Mouse (Mus musculus): ENCODE measurements around the gene Gm42669.

Gene Gm42669

DNA sequence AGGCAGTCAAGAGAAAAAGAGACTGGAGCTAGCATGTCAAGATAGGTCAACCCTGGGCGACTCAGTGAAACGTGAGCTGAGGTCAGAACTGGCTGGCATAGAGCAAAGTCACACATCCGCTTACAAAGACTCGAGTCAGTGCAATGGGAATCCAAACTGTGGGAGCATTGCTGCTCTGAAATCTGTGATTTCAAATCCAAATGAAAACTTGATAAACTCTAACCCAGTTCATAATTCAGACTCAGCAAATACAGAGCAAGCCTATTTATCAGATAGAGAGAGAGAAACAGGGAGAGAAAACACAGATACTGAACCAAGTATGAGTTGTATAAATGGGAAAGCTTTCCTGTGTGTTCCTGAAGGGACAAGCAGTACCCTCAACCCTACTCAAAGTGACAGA is at the start of gene Gm42669:
Gm42669 (plus strand) TSS at position 301 of the 400 bp plus-strand sequence.
- no peak for DNase-seq (ENCODE audit: low spot score in 2 of 2)

DNA sequence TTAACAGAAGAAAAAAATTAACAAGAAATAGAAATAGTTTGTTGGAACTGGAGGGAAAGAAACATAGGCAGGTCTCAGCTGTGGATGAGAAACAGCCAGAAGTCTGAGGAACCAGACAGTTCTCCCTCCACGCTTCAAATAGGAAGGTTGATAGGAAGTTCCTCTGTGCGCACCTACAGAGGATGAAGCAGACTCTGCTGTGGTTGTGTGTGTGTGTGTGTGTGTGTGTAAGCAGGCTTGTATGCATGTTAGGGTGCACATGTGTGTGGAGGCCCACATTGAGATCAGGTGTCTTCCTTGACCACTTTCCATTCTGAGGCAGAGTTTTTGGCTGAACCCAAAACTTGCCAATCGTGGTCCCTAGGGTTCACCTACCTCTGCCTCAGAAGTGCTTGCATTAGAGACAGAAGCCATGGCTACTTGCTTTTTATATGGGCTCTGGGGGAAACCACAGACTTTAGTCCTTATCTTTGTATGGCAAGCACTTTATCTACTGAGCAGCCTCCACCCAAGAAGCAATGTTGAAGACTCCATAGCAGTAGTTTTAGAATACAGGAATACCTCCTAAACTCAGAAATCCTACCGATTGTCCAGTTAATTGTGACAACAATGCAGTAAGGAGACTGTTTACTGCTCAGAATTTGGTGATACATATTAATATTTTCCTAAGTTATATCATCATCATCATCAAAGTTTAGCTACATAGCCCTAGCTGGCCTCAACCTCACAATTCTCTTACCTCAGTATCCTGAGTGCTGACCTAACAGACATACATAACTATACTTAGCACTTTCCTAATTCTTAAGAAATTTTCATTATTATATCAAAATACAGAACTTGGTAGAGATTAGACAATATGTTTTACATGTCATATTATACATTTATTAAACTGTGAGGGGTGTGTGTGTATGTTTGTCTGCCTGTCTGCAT is 45.0 kb upstream of the Gm42669 start:
- DNase-seq (ENCODE audit: low spot score in 2 of 2), result no peak

DNA sequence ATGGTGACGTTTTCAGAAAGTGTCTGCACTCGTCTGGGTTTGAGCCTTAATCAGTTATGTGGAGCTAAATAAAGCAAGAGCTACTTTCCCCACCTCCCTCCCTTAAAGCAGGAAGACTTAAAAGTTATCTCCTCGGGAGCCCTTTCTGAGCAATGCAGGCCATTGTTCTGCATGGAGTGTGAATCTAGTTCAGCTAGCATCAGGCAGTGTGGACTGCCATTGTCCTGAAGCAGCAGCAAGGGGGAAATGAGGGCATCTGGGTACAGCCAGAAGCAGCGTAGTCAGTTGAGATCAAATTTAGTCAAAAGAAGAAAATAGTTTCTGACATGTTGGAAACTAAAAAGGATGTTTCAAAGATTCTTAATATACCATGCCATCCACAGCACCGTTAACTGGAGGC is 40.9 kb upstream of the Gm42669 start:
- DNase-seq (ENCODE audit: low spot score in 2 of 2), result no peak

DNA sequence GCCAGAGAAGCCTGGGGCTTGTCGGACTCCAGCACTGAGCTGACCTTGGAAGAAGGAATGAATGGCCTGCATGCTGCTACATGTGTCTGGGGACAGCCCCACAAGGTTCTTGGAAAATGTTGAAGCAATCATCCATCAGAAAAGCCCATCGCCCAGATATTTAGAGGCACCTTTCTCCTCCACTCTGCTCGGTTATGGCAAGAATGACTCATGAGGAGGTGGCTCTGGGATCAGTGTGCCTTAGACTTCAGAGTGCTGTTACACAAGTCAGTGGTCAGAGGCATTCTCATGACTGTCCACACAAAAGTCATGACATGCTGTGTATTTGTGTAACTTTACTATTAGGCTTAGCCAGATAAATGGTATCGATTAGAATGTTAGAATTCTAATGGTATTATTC is 40.3 kb upstream of the Gm42669 start:
- DNase-seq (ENCODE audit: low spot score in 2 of 2), result no peak

DNA sequence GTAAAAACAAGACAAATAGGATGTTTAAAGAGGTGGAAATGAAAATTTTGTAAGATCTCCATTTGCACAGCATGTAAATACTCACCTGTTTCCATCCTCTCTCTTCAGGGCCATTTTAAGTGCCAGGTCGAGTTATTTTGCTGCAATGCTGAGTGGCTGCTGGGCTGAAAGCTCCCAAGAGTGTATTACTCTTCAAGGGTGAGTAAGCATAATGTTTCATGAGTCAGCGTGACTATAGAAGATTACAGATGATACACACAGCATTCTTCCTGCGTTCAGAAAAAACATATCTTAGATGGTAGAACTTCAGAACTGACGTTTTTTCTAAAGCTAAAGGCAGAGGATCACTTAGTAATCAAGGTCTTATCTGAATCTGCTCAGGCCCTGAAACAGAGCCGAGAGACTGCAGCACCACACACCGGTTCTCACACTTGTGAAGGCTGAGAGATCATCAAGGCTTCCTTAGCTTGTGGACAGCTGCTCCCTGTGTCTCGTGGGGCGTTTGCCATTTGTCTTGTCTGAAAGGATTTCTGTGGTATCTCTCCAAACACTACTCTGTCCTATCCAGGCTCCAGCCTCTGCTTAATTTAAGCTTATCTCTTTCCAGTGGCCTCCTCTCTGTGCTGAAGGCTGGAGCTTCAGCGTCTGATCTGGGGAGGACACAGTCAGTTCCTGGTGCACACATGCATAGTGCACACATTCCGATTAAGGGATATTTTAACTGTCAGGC is 36.7 kb upstream of the Gm42669 start:
- no peak for DNase-seq (ENCODE audit: low spot score in 2 of 2)

DNA sequence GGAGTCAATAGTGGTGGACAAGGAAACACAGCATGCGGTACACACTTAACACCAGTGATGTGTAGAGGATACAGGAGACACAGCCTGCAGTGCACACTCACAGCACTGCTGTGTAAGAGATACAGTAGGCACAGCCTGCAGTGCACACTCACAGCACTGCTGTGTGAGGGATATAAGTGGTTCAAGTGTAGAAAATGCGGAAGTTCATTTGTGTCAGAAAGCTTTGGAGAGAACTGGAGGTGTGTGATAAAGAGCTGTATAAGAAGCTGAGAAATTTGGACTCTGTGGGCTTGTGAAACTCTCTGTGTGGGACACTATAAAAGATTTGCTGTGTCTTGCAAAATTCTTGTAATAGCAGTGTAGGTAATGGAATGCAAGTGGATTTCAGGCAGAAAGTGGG is 27.2 kb upstream of the Gm42669 start:
- DNase-seq (ENCODE audit: low spot score in 2 of 2), result no peak

DNA sequence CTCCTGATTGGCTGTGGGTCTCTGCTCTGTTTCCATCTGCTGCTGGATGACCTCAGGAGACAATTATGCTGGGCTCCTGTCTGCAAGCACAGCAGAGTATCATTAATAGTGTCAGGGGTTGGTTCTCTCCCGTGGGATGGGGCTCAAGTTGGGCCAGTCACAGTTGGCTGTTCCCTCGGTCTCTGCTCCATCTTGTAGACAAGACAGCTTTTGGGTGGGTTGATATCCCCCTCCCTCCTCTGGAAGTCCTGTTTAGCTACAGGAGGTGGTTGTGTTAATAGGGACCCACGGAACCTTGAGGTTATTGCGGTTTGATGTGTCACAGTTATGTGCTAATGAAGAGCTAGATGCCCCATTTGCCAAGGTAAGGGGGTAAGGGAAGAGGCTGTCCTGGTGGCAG is 18.4 kb upstream of the Gm42669 start:
- no peak for DNase-seq (ENCODE audit: low spot score in 2 of 2)

DNA sequence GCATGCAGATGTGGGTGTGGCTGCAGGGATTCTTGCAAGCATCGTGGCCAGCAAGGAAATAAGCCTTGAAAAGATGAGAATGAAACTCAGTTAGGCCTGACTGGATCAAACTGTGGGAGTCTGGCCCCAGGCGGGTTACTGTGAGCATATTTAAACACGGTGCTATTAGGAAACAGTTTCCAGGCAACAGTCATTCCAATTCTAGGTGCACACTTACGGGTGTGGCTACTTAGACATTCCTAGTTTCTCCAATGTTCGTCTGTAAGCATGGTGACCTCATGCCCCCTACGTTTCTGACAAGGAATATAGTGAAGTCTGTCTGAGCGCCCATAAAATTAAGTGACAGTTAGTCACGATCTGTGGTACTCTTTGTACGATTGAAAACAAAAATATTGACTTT is 16.4 kb upstream of the Gm42669 start:
- DNase-seq (ENCODE audit: low spot score in 2 of 2), result no peak

DNA sequence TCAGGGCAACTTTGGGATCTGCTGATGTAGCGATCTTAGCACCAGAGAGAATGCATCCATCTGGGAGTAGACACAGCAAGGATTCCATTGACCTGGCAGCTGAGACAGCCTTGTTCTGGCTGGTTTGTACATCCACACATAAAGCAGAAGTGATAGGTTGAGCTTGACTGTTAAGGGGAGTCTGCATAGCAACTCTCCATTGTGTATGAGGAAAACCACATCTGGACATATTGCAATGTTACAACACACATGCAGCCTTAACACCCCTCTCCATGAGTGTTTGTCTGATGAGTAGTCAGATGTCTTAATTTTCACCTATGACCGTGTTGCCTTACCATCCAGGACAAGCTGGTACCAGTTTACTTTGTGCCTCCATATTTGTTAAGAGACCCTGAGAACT is 14.9 kb upstream of the Gm42669 start:
- no peak for DNase-seq (ENCODE audit: low spot score in 2 of 2)

DNA sequence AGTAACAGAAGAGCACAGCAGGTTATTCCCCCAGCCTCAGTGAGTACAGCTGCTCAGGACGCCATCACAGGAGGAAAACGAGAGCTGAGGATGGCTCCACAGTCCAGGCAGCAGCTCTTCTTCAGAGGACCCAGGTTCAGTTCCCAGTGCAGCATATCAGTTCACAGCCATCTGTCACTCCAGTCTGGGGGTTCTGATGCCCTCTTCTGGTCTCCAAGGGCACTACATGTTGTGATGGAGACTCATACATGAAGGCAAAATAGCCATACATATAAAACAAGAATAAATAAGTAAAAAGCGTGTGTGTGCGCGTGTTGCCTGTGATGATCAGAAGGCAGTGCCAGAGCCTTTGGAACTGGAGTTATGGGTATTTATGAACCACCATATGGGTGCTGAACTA is 12.7 kb upstream of the Gm42669 start:
- no peak for DNase-seq (ENCODE audit: low spot score in 2 of 2)

DNA sequence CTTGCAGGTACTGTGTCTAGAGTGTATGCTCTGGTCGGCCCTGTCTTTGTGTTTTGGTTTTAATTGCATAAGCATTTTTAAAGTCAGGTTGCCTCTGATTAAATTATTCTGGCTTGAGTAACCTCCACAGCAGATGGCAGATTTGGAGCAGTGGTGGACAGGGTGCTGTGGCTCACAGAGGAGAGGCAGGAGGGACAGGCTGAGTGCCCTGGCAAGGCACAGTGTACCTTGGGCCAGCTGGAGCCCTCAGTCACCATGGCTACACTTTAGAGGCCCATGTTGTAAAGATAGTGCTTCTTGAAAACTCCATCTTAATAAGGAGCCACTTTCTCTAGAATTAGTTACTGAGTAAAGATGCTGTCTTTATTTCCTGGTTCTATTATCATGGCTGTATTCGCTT is 11.4 kb upstream of the Gm42669 start:
- DNase-seq (ENCODE audit: low spot score in 2 of 2), result no peak

DNA sequence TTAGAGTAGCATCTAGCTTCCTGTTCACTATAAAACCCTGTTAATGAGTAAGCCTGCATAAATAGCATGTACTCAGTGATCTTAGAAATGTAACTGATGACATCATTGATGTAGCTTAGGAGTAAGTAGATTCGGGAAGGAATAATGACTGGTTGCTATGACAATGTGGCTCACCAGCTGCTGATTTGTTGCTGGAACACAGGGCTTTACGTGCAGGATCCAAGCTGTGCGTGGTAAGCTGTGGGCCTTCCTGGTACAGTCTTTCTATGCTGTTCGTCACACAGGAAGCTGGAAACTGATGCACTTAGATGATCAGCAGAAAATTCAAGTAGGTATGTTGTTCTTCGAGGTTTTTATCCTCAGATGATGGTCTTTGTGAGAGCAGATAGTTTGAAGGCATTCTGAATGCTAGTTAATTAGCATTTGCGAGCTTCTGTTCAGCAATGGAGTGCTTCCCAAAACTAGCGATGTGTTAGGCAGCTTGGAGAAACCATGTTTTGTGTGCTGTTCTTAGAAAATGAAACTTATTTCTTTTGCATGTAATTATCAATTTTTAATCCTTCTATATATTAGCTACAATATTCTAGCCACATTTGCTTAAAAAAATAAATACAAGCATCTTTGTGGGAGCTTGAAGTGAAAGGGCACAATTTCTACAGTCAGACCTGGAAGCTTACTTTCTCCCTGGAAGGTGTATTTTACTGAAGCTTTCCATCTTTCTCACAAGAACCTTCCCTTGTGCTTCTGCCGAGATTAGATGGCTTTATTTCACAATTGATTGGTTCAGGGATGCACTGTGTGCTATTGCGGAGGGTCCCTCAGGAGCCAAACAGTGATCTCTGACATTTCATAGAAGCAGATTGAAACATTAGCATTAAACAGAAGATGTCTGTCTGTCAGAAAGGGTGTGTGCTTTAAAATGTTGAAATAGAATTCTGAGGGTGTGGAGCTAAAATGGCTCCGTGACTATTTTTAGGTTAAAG is 9.6 kb upstream of the Gm42669 start:
- no peak for DNase-seq (ENCODE audit: low spot score in 2 of 2)

DNA sequence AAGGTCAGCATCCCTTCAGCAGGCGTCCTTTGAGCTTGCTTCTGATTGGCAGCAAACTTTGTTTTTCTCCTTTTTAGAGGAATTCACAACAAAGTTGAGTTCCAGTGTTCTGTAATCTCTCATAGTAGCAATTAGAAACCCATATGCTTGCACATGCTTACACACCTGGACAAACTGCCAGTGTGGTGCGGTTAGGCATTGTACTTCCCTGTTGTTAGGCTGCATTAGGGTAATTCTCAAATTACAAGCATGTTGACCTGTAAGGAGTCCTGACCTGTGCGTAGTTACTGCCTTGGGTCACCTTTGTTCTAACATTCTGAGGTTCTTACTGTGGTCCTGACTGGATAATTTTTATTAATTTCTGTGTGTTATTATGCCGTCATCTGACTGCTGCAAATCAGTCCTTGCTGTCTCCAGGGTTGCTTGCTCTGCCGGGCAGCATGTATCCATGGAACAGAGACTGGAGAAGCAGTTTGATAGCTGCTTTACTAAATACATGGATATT is 8.6 kb upstream of the Gm42669 start:
- no peak for DNase-seq (ENCODE audit: low spot score in 2 of 2)

DNA sequence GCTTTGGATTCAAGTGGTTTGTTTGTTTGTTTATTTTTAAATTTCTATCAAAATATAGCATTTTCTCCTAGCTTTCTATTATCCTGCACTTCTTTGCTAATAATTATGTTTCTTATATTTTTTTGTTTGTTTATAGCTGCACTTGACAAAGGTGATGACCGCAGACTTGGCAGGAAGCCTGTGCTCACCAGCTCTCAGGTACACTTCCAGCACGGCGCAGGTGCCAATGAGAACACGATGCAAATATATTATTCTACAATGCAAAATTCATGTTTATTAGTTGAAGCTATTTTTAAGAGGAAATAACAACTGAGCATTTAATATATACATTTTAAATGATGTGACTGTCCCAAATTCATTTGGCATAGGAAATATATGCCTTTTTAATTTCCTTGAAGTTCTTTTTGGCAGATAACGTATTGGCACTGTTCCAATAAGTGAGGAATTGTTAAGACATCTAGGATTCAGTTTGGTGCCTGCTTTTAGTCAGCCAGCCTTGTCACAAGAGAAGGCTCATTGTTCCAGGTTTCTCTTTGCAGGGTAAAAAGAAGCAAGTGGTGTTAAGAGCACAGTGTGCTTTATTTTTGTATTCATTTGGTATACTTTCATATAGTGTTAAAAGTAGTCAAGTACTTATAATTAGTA is 7.4 kb upstream of the Gm42669 start:
- DNase-seq (ENCODE audit: low spot score in 2 of 2), result no peak

DNA sequence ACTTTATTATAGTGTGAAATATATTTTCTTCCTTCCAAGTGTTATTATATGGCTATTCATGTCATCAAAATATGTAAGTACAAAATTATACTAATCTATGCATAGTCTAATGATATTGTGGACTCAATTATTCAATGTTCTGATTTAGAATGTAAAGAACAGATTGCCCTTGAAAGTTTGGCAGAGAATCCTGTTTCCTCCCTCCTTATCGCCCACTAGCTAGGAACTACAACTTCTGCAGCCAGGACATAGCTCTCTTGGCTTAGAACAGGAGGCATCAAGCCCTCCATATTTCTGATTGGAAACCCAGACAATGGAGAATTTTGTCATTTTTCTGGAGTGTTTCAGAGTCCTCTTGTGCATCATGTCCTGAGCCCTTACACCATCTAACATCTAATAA is 6.7 kb upstream of the Gm42669 start:
- DNase-seq (ENCODE audit: low spot score in 2 of 2), result no peak

DNA sequence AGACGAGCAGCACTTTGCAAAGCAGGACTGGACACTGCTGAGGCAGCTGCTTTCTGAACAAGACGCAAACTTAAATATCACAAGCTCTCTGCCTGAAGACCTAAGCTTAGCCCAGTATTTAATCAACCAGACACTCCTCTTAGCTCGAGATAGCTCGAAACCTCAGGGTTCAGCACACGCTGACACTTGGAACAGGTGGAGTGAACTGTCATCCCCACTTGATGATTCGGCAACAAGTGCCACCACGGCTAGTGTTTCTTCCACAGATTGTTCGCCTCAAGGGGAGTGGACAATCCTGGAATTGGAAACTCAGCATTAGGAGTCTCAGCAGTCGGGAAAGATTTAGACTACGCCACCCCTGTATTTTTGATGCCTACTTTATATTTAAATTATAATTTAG is 3.1 kb downstream of the Gm42669 start:
- no peak for DNase-seq (ENCODE audit: low spot score in 2 of 2)

DNA sequence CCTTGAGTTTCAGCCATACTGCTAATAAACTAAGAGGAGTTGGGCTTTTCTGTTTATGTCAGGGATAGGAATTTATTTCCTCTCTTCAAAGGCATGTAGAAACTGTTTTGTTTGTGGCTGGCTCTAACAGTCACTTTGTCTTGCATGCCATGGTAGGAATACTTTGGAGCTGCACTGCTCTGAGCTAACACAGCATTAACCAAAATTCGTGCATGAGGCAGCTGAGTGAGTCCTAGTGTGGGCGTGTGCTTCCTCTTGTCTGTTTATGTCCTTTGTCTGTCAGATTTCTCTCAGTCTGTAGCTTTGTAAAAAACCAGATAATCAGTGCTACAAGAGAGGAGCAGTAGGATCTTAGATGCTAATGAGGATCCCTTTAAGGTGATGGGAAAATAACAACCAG is 3.9 kb downstream of the Gm42669 start:
- DNase-seq (ENCODE audit: low spot score in 2 of 2), result no peak

DNA sequence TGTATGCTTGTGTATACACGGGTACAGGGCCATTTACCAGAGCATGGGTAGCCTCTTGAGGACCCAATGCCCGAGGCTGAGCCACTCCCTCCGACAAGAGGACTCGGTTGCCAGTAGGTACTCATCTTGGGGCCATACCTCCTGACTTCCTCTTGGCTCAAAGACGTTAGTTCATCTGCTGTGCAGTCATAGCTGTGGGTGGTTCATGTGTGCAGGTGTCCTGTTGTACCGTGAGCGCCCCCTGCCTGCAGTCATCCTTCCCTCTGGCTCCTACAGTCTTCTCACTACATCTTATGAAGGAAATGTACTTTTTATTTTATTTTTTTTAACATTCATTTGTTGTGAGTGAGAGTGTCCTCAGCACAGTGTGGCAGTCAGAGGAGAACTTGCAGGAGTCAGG is 6.2 kb downstream of the Gm42669 start:
- peak; percentile 12 to 31 for DNase-seq (ENCODE audit: low spot score in 2 of 2)

DNA sequence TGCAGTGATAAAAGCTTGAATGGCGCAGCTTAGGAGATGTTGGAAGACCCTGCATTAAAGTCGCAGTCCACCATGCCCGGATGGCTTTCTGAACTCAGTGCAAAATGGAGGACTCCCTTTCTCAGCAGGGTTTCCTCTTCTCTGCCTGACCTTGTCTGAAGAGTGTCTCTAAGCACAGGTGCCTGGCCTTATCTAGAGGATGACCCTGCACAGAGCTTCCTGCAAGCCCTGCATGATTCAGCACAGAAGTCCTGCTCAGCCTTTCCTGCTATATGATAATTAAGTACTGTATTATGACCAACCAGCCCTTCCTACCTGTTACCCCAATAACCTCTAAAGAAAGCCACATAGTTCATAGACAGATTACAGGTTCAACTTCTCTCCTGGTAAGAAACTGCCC is 8.0 kb downstream of the Gm42669 start:
- DNase-seq (ENCODE audit: low spot score in 2 of 2), result no peak

DNA sequence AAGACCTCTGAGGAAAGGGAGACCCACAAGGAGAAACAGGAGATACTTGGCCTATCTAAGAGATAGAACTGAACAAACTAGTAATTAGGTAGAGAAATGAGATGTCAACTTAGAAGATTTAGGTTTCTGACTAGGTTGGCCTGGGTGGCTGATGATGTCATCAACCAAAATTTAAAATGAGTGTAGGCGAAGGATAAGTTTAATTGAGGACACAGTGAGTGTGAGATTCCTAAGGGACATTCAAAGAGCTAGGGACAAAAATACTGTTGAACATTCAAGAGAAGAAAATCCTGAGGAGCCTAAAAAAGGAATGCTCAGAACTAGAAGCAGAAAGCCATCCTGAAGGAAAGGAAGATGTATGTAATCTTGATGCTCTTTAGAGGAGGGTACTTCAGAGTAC is 8.7 kb downstream of the Gm42669 start:
- no peak for DNase-seq (ENCODE audit: low spot score in 2 of 2)

DNA sequence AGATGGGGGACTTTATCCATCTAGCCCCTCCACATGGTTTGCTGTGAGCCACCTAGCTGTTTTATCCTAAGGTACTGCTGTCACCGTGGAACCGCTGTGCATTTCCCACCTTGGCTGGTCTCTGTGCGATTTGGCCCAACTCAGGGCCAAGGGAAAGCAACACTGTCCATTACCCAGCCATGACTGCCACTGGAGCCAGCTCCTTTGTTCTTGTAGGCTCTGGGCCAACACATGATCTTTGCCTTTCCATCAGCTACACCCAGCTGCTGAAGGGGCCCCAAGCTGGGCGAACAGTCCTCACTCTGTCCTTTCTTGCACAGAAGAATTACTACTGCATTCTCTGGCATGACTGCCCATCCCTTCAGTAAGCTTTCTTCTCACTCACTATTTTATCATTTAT is 11.2 kb downstream of the Gm42669 start:
- no peak for DNase-seq (ENCODE audit: low spot score in 2 of 2)

Data from urinary bladder, postnatal 36 days (tissue).